Comparison of ENCODE assay signal across 8 mouse cellular contexts in genomic region chr7:46935847-46936246, GRCm38 (mm10). TPM values are rescaled to one million over a fixed set of nuclear protein-coding genes. Genes with fewer than 3 reads are reported as not detected.
DNase-seq lines count a peak whose midpoint lies in the region; ATAC-seq and TF ChIP-seq lines count a peak whose summit lies in the region.
"Had no signal": no experiment of that assay in that cellular context is flagged by ENCODE, and none has a peak within 500 bp of the region (broad histone marks: within the 10 kb centered on the region; RNA-seq: fewer than 3 reads in every experiment).

No protein-coding gene starts in this region.

- no peaks in the 10 kb centered on the region for H3K27me3 ChIP-seq in hindbrain, embryonic 11.5 days (ENCODE audit: control insufficient read depth, insufficient read depth, low read length)
- H3K27me3 ChIP-seq in hindbrain, embryonic 16.5 days (replicated peaks; ENCODE audit: control insufficient read depth, insufficient read depth, low read length), result no peaks in the 10 kb centered on the region
- H3K27me3 ChIP-seq in small intestine, adult 2 months (ENCODE audit: control insufficient read depth, insufficient read depth, low read length), result no peaks in the 10 kb centered on the region
- H3K27me3 ChIP-seq: liver, embryonic 15.5 days had no signal

- H3K36me3 ChIP-seq in hindbrain, embryonic 11.5 days (ENCODE audit: control insufficient read depth, insufficient read depth, low read length), result no peaks in the 10 kb centered on the region; the same call in 1 of the 2 replicates
- H3K36me3 ChIP-seq in hindbrain, embryonic 16.5 days (ENCODE audit: control insufficient read depth, insufficient read depth, low read length), result peaks cover 8% of the 10 kb centered on the region
- H3K36me3 ChIP-seq in small intestine, adult 2 months (ENCODE audit: control insufficient read depth, insufficient read depth, low read length), result peaks cover 32% of the 10 kb centered on the region

- H3K4me3 ChIP-seq in hindbrain, embryonic 11.5 days (ENCODE audit: low read depth, low read length), result no peak overlapping the region
- H3K4me3 ChIP-seq in hindbrain, embryonic 16.5 days (ENCODE audit: low read length), result no peak overlapping the region
- no peak overlapping the region for H3K4me3 ChIP-seq in small intestine, adult 2 months (ENCODE audit: low read depth, low read length)
- H3K4me3 ChIP-seq: liver, embryonic 15.5 days had no signal

- H3K4me2 ChIP-seq in hindbrain, embryonic 11.5 days (replicated peaks; ENCODE audit: low read depth, low read length), result no peak overlapping the region
- no peak overlapping the region for H3K4me2 ChIP-seq in hindbrain, embryonic 16.5 days (ENCODE audit: low read length)
- H3K4me2 ChIP-seq: liver, embryonic 15.5 days had no signal

- no peaks in the 10 kb centered on the region for H3K9me3 ChIP-seq in hindbrain, embryonic 11.5 days (ENCODE audit: control insufficient read depth, low read length)
- no peaks in the 10 kb centered on the region for H3K9me3 ChIP-seq in hindbrain, embryonic 16.5 days (ENCODE audit: control insufficient read depth, low read length)
- H3K9me3 ChIP-seq: liver, embryonic 15.5 days had no signal

- ATAC-seq in hindbrain, embryonic 11.5 days (ENCODE audit: low FRiP score), result no peak
- no peak for ATAC-seq in hindbrain, embryonic 16.5 days

- peak; percentile 31 for DNase-seq in hindbrain, embryonic 11.5 days (ENCODE audit: low spot score)
- DNase-seq in CD4-positive, CD25-positive, alpha-beta regulatory T cell, adult 2 months (ENCODE audit: low read depth, low spot score), result peak; percentile 68
- DNase-seq in R1 (ENCODE audit: low read depth, low spot score), result peak; percentile 41
- DNase-seq in kidney, postnatal 10 days, result peak; percentile 40
- DNase-seq in ovary, postnatal 10 days (ENCODE audit: low spot score), result no peak

- no peak overlapping the region for H3K27ac ChIP-seq in hindbrain, embryonic 11.5 days (ENCODE audit: low read depth, low read length)
- H3K27ac ChIP-seq in hindbrain, embryonic 16.5 days (ENCODE audit: low read depth, low read length), result no peak overlapping the region
- H3K27ac ChIP-seq in small intestine, adult 2 months (ENCODE audit: insufficient read depth, low read depth, low read length), result no peak overlapping the region
- H3K27ac ChIP-seq: liver, embryonic 15.5 days had no signal

- no peak overlapping the region for H3K9ac ChIP-seq in hindbrain, embryonic 11.5 days (ENCODE audit: low read depth, low read length)
- no peak overlapping the region for H3K9ac ChIP-seq in hindbrain, embryonic 16.5 days (ENCODE audit: low read depth, low read length)
- H3K9ac ChIP-seq: liver, embryonic 15.5 days had no signal

- H3K4me1 ChIP-seq in hindbrain, embryonic 11.5 days (replicated peaks; ENCODE audit: control insufficient read depth, insufficient read depth, low read length), result no peaks in the 10 kb centered on the region
- no peaks in the 10 kb centered on the region for H3K4me1 ChIP-seq in hindbrain, embryonic 16.5 days (ENCODE audit: control insufficient read depth, insufficient read depth, low read depth, low read length)
- H3K4me1 ChIP-seq in small intestine, adult 2 months (ENCODE audit: control insufficient read depth, insufficient read depth, insufficient read length, low read length), result peaks cover 7% of the 10 kb centered on the region; the same call in 1 of the 2 replicates
- H3K4me1 ChIP-seq: liver, embryonic 15.5 days had no signal

- 0 out of 2 replicates have a peak, but pooled peaks have one; percentile 16 for TF ChIP-seq CTCF in small intestine, adult 2 months (IDR thresholded peaks at IDR 0.05; ENCODE audit: extremely low read depth, insufficient read length, insufficient replicate concordance, low read depth, low read length)

- TF ChIP-seq POLR2A in small intestine, adult 2 months (IDR thresholded peaks at IDR 0.05; ENCODE audit: low read depth, low read length), result no peak

- 73% methylated on average over 4 of the region's 4 CpGs for WGBS in hindbrain, embryonic 11.5 days
- 38% methylated on average over 4 of the region's 4 CpGs for WGBS in hindbrain, embryonic 16.5 days
- WGBS in small intestine, adult 2 months, result 16% methylated on average over 4 of the region's 4 CpGs

RNA-seq across cellular contexts. Expression of gene Tsg101, which starts 16.1 kb away (rescaled TPM):
- polyA plus RNA-seq in hindbrain, embryonic 11.5 days (2014; fragmentation: Nextera tagmentation; extraction: Ambion mirVana), result 372 and 380 TPM in 2 replicates
- 311 and 323 TPM in 2 replicates for polyA plus RNA-seq in hindbrain, embryonic 16.5 days (2015; fragmentation: Nextera tagmentation; extraction: Ambion mirVana)
- 55.5 and 103 TPM in 2 replicates for polyA plus RNA-seq in small intestine, adult 2 months (2012; rRNA removed)

RNA-seq across cellular contexts. Expression of gene Uevld, which starts 22.5 kb away (rescaled TPM):
- 11.3 and 13.1 TPM in 2 replicates for polyA plus RNA-seq in hindbrain, embryonic 11.5 days (2014; fragmentation: Nextera tagmentation; extraction: Ambion mirVana)
- polyA plus RNA-seq in hindbrain, embryonic 16.5 days (2015; fragmentation: Nextera tagmentation; extraction: Ambion mirVana), result 4.7 and 5.0 TPM in 2 replicates
- 0.58 and 0.95 TPM in 2 replicates for polyA plus RNA-seq in small intestine, adult 2 months (2012; rRNA removed)

RNA-seq across cellular contexts. Expression of gene Gm9999, which starts 47.5 kb away (rescaled TPM):
- not detected in 2 replicates for polyA plus RNA-seq in hindbrain, embryonic 11.5 days (2014; fragmentation: Nextera tagmentation; extraction: Ambion mirVana)
- not detected in 2 replicates for polyA plus RNA-seq in hindbrain, embryonic 16.5 days (2015; fragmentation: Nextera tagmentation; extraction: Ambion mirVana)
- polyA plus RNA-seq in small intestine, adult 2 months (2012; rRNA removed), result not detected in 2 replicates
- polyA plus RNA-seq: liver, embryonic 15.5 days had no signal
